Mouse (Mus musculus): Measurements from ENCODE around the gene Neu3.

The Neu3 gene

DNA sequence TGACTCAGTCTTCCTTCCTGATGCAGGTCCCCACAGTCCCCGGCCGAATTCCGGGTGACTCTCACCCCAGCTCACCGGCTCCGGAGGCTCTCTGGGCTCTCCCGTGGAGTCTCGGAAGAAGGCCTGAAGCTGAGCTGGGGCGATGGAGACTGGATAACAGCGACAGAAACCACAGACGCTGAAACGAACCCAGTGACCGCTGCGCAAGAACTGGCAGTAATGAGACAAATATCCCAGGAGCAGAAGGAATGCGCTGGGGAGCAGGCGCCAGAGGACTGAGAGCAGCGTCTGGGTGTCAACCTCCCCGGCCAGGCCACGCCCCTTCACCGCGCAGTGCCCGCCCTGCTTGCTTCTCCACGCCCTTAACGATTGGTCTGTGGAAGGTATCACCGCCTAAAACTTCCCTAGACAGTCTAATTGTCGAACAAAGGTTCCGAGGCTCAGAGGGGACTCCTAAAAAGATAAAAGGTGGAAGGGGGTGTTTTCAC, at the start of gene Neu3:
Gene Neu3, minus strand, starts transcription at position 335 of the 488 bp plus-strand sequence.
- peak; percentile 93 to 97 for DNase-seq (ENCODE audit: low spot score in 2 of 2)

DNA sequence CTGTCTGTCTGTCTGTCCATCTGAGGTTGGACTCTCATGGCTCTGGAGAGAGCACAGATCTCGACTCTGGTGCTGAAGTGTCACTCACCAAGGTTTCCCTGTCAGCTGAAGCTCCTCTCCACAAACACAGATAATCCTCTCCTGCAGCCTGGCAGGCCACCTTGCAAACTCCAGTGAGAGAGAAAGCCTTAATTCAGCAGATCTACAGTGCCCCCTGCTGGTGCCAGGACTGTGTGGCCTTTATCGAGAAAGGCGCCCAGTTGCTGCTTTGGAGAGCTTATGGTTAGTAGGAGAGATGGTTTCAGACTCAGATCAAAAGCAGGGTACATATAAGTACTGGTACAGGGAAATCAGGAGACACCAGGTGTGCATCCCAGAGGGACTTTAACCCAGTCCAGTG, 48.1 kb upstream of the Neu3 start:
- DNase-seq (ENCODE audit: low spot score in 2 of 2): peak; percentile 54 to 79

DNA sequence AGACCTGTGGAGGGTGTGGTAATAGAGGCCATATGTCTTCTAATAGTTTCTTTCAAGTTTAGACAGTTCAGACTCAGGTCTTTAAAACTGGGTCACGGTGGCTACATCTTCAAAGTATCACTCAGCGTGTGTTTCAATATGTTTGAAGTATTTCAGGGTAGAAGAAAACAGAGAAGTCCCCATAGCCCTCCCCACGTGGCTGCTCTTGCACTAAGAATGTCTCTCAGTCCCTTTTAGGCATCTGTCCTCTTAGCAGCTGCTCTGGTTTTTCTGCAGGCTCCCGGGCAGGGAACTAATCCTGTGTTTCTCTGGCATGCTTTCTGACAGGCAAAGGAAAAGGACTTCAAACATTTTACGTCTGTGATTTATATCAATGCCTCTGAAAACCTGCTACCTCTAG, 47.7 kb upstream of the Neu3 start:
- DNase-seq (ENCODE audit: low spot score in 2 of 2): no peak

DNA sequence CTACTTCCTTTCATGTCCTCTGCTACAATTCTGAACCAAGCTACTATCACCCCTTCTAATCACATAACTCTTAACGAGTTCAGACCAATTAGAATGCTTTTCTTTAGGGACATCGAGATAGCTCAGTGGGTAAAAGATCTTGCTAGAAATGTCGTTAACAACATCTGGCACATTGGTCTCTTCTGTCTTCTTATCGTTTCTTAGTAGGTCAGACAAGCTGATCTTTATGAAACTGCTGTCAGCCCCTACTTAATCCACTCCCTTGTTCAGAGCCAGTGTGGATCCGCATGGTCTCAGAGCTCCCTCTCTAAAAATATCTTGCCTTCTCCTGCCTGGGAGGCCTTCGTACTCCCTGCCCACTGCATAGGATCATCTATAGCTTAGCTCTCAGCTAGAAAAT, 45.7 kb upstream of the Neu3 start:
- no peak for DNase-seq (ENCODE audit: low spot score in 2 of 2)

DNA sequence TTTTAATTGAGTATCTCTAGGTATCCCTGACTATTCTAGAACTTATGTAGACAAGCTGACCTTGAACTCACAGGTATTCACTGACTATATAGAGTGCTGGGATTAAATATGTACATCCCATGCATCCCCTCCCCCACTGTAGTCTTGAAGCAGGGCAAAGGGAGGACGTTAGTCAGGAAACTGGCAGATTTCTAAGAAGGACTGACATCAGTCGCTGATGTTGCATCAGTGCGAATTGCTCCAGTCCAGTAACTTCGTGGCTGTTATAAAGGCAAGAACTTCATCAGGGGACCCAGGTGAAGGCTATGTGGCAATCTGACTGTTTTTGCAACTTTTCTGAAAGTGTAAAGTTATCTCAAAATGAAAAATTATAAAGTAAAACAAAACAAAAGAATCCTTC, 41.1 kb upstream of the Neu3 start:
- no peak for DNase-seq (ENCODE audit: low spot score in 2 of 2)

DNA sequence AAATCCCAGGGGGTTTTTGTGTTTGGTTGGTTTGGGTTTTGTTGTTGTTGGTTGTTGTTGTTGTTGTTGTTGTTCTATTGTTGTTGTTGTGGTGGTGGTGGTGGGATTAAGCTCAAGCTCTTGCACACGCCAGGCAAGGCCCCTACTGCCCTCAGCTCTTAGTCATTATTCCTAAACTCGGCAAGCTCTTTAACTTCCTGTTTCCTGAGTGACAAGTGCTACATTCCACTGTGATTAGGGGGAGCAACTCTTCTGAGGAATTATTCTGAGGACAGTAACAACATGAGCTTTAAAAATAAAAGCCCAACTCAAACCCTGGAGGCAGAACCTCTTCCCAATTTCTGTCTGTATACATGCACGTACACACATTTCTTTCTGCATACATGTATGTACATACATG, 37.0 kb upstream of the Neu3 start:
- no peak for DNase-seq (ENCODE audit: low spot score in 2 of 2)

DNA sequence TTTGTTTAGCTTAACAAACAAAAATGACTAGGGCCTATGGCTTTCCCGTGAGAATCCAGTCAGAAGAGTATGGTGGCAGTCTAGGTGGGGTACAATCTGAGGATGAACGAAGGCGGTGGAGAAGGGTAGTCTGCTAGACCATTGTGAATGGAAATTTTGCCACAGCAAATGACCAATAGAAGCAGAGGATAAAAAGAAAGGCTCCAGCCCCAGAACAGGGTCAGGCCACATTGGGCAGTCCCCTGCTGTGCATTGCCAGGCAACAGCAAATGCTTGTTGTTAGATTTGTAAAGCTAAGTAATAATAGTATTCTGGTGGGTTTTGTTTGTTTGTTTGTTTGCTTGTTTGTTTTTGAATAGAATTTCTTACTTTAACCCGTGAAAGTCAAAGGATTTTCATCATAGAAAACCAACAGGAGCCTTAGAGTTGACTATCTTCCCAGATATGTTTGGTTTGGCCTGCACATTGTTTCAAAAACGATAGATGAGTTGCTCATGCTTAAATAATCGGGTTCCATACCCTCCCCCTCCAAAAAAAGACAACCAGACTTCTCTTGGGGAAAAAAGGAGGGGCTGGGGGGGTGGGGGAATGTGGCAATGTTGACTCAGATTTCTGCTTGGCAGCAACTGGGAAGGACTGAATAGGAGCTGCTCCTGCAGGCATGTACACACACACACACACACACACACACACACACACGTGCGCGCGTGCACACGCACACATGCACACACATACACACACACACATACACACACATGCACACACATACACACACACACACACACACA, 36.2 kb upstream of the Neu3 start:
- DNase-seq (ENCODE audit: low spot score in 2 of 2): no peak

DNA sequence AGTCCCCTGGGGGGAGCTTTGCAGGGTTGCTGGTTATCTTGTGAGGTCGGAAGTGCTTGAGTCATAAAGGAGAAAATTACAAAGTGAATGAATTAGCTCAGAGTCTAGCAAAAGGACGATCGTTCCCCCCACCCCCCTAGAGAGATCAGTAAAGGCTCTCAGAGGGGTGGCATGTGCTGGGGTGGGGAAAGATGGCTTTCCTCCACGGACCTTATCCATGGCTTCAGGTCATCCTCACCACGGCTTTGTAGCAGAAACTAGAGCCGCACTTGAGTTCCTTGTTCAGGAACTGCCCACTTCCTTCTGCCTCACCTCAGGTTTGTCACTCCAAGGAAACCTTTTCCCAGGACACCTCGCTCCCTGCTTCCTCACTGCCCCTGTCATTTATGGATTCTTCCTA, 35.1 kb upstream of the Neu3 start, which contains the start of gene Spcs2:
Gene Spcs2, minus strand, starts transcription at position 101 of the 400 bp plus-strand sequence.
- DNase-seq (ENCODE audit: low spot score in 2 of 2): no peak

DNA sequence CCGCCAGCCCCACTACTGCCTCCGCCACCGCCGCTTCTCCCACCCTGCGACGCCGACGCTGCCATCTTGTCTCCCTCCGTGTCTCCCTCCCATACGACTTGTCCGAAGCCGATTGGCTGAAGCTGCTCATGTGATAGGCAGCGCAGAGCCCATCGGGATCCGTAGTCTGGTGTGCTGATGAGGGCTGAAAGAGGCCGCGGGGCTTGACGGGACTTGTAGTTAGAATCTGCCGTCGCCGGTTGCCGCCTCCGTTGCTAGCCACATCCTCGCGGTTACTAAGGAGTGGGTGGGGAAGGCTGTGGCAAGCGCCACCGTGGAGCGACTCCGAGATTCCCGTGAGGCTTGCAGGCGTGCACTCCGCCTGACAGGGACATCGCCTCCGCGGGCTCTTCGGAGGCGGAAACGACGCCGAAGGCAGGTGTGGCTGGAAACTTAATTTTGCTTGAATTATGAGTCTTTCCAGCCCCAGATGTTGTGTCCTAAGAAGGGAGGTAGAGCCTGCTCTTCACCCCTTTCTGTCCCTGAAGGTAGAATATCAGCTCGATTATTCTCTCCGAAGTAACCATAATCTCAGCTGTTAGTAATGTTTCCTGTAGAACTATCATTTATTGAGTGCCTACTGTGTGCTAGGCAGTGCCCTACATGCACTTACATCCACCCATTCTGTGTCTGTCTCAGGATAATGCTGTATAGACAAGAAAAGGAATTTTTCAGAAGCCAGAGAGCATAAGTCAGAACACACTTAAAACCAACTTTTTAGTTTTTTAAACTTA, 30.8 kb upstream of the Neu3 start, which contains the start of gene Xrra1:
Gene Xrra1, plus strand, starts transcription at position 304 of the 773 bp plus-strand sequence.
- peak; percentile 92 to 95 for DNase-seq (ENCODE audit: low spot score in 2 of 2)

DNA sequence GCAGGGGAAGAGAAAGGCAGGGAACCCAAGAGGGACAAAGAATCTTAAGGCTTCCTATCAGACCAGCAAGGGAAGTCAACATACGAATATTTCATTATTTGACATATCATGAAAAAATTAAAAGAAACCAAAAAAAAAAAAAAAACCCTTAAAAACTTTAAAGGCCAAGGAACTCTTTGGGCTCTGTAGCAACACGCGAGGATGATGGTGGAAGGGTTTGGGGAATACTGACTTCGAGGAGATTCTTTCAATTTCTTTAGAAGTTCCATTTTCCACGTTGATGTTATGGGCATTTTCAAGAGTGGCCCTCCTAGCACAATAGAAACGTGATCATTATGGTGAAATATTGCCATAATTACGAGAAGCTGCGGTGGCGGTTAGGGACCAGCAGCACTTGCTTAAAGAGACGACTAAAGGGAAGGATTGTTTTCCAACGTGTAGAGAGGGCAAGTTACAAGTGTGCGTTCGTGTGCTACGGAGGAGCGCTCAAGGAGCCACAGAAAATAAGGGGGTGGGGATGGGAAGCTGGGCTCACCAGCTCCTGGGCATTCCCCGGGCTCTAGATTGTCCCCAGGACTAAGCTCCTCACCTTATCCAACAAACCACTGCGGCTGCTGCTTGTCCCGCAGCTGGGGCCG, 30.1 kb upstream of the Neu3 start:
- no peak for DNase-seq (ENCODE audit: low spot score in 2 of 2)

DNA sequence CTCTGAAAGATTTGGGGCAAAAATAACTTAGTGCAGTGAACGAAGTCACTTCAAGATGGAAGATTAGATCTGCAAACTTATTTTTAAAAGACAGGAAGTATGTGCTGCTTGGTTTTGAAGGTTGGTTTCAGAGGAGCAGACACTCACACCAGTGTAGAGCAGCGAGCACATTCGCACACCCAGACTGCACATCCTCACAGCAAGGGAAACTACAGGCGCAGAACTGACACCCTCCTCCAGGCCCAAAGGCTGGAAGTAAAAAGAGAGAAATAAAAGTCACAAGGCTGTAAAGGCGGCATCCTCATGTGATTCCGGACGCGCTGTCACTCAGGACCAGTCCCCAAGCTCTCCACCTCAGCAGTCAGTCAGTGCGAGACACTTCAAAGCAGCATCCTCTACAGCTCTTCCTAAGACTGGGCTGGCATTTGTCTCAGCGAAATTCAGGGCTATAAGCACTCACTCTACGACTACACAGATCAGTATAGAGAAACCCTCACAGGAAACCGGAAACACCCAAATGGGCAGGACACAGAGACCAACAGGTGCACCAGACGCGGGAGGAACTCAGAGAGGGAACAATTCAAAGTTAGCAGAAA, 28.1 kb upstream of the Neu3 start:
- no peak for DNase-seq (ENCODE audit: low spot score in 2 of 2)

DNA sequence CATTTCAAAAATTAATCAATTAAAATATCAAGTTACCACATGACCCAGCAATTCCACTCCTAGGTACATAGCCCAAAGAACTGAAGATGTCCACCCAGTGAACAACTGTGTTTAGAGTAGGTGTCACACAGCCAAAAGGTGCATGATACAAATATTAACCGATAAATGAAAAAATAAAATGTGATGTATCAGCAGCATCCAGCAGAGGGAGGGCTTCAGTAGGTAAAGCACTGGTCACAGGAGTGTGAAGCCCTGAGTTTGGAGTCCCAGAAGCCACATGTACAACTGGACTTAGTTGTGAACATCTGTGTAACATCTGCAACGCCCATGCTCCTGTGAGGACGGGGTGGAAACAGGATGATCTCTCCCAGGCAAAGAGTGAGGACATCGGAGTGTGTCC, 26.1 kb upstream of the Neu3 start:
- DNase-seq (ENCODE audit: low spot score in 2 of 2): no peak

DNA sequence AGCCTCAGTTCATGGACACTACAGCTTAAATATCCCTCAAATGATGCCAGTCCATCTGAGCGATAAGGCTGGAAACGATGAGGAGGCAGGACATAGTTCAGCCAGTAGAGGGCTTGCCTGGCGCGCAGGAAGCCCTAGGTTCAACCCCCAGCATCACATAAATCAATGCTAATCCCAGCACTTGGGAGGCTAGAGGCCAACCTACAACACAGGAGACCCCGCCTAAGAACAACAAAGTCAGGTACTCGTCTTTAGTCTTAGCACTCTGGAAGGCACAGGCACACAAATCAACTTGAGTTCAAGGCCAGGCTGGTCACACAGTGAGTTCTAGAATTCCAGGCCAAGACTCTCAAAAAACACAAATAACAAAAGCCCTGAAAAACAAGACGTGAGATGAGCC, 25.1 kb upstream of the Neu3 start:
- DNase-seq (ENCODE audit: low spot score in 2 of 2): no peak

DNA sequence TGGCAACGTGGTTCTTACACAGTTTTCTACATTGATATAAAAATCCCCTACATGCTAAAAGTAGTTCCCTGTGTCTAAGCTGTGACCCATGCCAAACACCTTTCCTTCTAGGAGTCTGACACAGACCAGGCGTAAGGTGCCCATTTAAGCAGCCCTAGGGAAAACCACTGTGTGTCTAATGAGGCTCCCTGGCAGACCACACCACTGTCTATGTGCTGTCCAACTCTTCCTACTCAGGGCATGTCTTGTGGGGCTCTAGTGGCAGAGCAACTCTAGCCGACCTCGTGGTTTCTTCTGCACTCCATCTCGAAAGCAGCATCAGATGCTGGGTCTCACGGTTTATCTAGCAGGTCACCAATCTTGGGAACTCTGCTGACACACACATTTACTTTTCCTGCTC, 23.4 kb upstream of the Neu3 start:
- no peak for DNase-seq (ENCODE audit: low spot score in 2 of 2)

DNA sequence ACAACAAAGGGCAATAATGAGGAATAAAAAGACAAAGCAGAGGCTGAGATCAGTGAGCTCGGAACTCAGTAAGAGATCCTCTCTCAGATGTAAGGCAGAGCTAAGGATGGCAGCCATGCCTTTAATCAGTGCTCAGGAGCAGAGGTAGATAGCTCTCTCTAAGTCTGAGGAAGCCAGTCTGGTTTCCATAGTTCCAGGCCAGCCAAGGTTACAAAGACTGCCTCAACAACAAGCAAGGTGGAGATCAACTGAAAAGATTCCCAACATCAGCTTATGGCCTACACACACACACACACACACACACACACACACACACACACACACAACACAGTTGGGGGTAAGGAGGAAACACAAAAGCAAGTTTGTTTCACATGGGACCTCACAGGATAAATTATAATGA, 22.9 kb upstream of the Neu3 start:
- DNase-seq (ENCODE audit: low spot score in 2 of 2): no peak

DNA sequence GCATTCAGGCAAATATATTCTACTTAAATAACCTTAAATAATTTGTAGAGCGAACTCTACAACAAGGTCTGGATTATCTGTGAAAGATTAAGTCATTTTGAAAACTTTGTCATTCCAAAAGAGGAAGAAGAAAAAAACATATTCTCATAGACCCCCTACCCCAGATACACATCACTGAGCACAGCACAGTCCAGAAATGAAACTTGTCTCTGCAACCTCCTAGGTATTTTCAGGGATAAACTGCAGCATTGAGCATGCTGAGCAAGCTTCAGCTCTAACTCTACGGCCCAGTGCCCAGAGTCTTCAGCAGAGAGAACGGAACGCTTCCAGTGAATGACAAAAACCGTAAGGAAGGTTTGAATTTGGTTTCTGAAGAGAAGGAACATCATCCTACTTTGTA, 22.3 kb upstream of the Neu3 start:
- no peak for DNase-seq (ENCODE audit: low spot score in 2 of 2)

DNA sequence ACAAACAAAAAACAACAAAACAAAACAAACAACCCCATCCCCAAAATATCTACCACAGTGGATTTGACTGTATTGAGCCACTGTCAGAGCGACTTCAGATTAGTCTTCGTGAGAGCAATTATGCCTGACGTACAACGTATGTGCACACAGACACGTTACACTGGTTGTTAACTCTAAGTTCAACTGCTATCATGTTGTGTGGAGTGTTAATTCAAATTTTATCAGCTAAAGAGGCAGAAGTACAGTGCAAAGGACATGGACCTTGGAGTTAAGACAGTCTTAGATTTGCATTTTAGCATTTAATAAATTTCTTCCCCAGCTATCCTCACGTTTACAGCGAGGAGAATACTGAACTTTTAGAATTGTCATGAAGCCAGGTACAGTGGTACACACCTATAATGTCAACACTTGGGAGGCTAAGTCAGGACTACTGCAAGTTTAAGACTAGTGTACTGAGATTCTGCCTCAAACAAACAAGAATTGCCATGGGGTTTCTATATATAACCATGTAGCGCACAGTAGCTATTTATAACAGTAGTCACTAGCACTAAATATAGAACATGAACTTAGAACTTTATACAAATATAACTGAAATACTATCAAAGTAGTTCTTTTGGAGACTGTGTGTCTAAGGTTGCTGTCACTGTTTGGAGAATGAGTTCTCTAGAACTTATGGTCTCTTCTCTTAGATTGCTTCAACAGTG, 17.5 kb upstream of the Neu3 start:
- no peak for DNase-seq (ENCODE audit: low spot score in 2 of 2)

DNA sequence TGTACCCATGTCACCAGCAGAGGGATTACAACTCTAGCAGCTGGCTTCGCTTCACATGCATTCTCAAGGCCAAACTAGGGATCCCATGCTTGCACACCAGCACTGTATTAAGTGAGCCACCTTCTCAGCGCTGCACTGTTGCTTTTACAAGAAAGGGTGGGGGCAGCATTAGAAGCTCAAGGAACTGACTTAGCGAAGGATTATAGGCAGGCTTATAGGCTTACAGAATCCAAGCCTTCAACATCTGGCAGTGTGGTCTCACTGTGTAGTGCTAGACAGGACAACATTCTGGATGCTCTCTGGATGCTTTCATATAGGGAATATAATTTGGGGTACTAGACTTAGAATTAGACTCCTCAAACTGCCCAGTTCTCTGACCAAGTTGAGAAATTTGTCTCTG, 10.0 kb upstream of the Neu3 start:
- no peak for DNase-seq (ENCODE audit: low spot score in 2 of 2)

DNA sequence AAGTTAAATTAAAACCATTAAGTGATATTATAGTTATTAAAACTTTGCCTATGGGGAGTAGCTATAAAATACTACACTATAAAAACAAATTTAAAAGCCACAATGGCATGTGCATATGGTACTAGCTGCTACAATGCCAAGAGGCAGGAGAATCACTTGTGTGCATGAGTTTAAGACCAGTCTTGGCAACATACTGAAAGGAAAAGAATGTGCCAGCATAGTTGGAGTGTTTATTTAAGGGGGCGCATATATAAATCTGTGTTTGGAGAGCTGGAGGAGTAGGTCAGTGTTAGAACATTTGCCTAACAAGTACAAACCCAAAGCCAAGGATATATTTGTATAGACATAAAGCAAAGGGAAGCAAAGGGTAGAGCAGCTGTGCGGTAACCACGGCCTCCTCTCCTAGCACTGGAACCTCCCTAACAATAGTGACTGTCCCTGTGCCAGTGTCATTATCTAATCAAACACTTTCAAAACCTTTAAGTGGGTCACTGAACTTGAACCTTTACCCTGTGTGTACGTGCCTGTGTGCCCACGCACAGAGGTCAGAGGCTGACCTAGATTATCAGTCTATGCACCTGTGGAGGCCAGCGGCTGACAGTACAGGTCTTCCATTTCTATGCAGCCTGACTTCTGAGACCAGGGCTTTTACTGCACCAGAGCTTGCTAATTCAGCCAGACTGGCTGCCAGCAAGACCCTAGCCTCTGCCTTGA, 9.3 kb upstream of the Neu3 start:
- DNase-seq (ENCODE audit: low spot score in 2 of 2): no peak

DNA sequence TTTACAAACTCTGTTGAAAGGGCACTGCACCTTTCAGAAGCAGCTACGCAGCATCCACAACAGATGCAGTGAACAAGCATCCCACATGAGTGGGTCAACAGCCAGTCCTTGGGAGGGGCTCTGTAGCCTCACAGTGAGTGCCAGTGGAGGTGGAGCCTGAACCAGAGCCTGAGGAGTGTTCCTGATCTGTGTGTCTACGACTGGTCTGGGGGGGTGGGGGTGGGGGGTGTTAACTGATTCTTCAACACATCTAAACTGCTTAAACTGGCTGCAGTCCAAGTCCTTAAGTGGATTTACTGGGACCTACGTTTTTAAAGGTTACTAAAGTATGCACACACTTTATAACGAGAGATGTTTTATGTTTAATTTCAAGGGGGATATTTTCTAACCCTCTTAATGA, 8.6 kb upstream of the Neu3 start:
- no peak for DNase-seq (ENCODE audit: low spot score in 2 of 2)

All from urinary bladder, postnatal 4 days (tissue).